Mouse (Mus musculus) left cerebral cortex, adult 9 months (tissue): Measurements from ENCODE around the gene She.

Experiments used
- DNase-seq, 2 experiments: peaks; one replicate each; pipeline ENCODE4 v3.0.0; 2022; ENCODE audit warnings: low spot score in 2 of 2

Gene She

GRCm38 (mm10) chr3:89883582-89884041 lies 52.4 kb downstream of the She start:
- DNase-seq, result no peak

DNA sequence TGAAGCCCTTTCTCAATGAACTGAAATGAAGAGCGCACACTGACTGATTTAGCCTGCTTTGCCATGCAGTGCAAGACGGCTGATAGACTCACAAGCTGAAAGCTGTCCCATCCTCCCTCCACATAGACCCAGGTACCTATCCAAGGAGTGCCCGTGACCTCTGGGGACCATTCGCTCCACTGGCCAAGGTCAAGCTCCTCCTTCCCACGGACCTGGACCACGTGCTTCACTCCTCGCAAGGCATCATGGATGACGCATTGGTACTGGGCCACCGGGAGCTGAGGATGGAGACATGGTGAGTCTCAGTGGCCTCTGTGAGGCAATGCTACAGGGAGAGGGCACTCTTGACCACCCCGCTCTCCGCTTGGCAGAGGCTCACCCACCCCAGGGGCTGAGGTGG lies 54.6 kb downstream of the She start:
- no peak for DNase-seq

- DNase-seq, result no peak
These were observed 56.5 kb downstream of the She start for GRCm38 (mm10) chr3:89887582-89888230.

- DNase-seq, result no peak
These were observed 58.8 kb downstream of the She start for GRCm38 (mm10) chr3:89889841-89890430.

DNA sequence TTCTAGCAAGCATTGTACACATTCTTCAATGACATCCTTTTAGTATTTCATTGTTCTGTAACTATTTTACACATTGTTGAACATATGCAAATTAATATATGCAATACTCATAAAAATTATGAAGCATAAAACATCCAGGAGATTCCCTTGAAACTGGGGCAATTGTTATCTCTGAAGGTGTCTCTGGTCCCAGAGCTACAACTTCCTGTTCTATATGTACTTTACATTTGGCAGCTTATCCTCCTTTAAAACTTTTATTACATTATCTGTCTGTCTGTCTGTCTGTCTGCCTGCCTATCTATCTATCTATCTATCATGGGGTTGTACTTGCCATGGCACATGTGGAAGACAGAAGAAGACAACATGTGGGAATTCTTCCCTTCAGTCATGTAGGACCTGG lies 60.5 kb downstream of the She start:
- no peak for DNase-seq

GRCm38 (mm10) chr3:89892517-89893106 lies 61.4 kb downstream of the She start:
- no peak for DNase-seq

GRCm38 (mm10) chr3:89896571-89896970 lies 65.4 kb downstream of the She start:
- DNase-seq, result no peak

- no peak for DNase-seq
These were observed 66.1 kb downstream of the She start for GRCm38 (mm10) chr3:89897204-89897796.

GRCm38 (mm10) chr3:89898011-89898410 lies 66.8 kb downstream of the She start:
- DNase-seq, result no peak

DNA sequence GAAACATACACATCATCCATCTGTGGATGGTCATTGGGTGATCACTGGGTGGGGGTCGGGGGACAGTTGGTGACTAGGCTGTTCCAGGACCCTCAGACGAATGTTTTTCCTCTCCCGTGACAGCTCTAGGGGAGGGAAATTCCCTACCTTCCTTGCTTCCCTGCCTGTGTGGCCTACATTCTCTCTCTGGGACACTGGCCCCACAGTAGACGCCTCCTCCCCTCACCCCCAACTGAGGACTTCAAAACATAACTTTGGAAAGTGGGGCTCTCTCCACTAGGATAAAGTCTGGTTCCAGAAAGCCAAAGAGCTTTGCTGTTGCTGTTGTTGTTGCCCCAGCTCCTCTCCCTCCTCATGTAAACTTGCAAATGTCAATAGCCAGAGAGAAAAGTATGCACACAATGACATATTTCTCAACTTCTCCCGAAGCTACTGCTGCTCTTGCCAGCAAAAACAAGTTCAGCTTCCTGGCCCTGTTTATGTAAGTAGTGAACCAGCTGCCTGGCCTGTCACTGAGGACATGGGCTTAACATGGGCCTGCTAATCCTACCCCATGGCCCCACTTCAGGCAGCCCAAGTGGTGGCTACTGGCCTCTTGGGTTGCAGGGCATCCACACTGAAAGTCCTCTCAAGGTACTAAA lies 67.8 kb downstream of the She start:
- DNase-seq, result no peak

DNA sequence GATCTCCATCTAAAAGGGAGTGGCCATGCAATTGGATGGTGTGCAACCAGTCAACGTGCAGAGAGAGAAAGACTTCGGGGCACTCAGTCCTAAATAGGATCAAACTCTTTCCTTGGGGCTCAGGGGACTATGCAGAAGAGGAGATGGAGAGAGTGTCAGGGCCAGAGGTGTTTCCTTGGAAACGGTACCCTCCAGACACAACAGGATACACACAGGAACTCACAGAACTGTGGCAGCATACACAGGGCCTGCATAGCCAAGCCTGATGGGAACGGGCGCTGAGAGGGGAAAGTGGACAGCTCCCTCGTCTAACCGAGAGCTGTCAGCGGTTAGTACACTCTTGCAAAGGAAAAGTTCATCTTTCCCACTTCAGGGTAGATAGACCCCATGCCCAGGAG lies 68.3 kb downstream of the She start:
- DNase-seq, result no peak

GRCm38 (mm10) chr3:89907846-89908245 lies 76.7 kb downstream of the She start:
- no peak for DNase-seq
